Mouse (Mus musculus) embryo, embryonic 10 days (tissue): ENCODE results near the gene Cyp46a1.
A peak's percentile ranks its signal among the peaks of the same experiment; 100 is the strongest.

Experiments used
- DNase-seq: peaks from one replicate; pipeline ENCODE4 v3.0.0-alpha.2; 2015; ENCODE audit warnings: low spot score

Gene Cyp46a1

DNA sequence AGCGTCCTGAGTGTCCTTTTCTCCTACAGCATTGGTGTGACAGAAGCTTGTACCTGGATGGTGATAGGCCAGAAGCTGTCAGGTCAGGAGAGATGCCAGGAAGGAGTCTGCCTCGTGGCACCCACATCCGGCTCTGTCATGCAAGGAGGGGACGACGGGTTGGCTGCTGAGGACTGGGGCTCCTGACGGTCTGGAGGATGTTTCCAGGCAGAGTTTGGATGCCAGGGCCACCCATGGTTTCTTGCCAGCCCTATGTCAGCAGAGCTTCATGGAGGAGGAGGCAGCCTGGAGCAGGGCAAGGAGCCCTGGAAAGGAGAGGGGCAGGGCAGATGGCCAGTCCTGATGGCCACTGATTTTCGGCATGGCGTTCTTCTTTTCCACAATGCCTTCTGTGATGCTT is 65.0 kb downstream of the Cyp46a1 start:
- no peak for DNase-seq

DNA sequence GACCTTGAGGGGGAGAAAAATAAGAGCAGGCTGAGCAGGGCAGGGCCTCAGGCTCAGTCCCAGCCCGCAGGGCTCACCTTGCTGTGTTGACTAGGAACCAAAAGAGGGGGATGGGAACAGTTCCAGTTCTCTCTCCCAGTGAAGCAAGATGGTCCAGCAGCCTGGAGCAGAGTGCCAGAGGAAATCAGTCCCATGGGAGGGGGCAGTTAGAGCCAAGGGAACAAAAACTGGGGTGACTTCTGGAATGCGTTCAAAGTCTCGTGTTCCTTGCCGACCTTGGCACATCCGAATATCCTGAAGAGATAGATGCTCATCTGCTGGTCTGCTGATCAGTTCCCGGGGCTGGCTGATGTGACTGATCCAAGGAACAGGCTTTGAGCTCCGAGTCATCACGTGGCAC is 66.8 kb downstream of the Cyp46a1 start:
- DNase-seq = no peak

DNA sequence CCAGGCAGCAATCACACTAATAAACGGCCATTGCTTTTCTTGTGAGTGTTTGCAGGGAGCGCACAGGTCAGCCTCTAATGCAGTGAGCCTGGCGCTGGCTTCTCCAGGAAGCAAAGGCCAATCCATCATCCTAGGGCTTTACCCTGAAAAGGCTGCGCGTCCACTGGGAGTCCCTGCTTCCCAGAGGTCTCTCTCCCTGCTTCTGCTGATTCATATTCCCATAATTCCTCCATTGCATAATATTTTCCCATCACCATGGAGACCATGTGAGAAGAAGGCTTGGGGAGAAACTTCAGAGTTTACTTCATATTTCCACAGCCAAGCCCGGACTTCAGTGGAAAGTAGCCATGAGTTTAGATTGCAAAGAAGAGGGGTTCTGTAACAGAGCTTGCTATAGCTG is 69.8 kb downstream of the Cyp46a1 start:
- DNase-seq = peak; percentile 60

DNA sequence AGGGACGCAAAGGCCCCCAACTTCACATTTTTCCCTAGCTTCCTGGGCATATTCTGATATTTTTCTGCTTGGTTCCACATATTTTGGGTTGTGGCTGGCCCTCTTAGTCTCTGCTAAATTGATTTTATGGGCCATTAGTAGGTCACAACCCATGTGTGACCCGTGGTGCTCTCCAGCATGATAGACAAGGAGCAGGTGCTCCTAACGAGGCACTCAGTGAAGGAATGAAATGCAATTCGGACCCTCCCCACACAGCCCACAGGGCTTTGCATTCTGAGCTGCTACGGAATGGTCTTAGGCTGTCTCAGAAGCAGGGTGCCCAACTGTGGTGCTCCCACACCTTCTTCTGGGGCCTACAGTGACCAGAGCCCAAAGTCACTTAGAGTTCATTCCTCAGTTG is 74.9 kb downstream of the Cyp46a1 start:
- peak; percentile 42 for DNase-seq

DNA sequence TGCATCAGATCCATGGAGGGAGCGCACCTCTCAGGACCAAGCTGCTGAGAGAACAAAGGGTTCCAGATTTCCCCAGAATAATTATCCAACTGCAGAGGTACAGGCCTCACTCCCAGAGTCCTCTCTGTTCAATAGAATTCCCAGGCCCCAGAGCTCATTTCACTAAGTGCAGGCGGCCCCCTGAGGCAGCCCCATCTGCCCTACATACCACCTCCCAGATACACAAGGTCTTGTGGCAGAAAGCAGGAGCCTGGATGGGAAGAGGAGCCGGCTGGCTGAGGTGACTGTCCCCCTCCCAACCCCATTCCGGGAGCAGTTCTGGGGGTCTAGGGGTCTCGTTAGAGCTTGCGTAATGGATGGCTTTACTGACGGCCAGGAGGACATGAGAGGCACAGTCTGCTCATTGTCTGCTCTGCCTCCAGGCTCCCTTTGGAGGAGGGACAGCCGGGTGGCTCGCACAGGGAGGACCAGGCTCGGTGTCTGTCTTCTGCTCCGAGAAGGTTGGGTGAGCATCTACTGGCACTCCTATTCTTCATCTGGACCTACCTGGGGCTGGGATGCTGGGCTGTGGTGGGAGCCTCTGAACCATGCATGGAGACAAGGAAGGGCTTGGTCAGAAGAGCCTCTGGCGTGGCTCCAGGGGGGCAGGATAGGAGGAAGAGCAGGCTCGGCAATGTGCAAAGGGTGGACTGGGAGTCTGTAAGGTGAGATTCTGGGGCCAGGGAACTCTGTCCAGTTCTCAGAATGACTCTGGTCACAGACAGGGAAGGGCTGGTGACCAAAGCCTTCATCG is 76.4 kb downstream of the Cyp46a1 start:
- no peak for DNase-seq
